Mouse (Mus musculus): ENCODE results near the gene Tmem255b.
A peak's percentile ranks its signal among the peaks of the same experiment; 100 is the strongest.

Gene Tmem255b

GRCm38 (mm10) chr8:13492198-13492995, 57.4 kb downstream of the Tmem255b start:
- peak; percentile 72 to 89 for DNase-seq

GRCm38 (mm10) chr8:13493011-13493410, 58.0 kb downstream of the Tmem255b start:
- DNase-seq: peak; percentile 71 to 84

DNA sequence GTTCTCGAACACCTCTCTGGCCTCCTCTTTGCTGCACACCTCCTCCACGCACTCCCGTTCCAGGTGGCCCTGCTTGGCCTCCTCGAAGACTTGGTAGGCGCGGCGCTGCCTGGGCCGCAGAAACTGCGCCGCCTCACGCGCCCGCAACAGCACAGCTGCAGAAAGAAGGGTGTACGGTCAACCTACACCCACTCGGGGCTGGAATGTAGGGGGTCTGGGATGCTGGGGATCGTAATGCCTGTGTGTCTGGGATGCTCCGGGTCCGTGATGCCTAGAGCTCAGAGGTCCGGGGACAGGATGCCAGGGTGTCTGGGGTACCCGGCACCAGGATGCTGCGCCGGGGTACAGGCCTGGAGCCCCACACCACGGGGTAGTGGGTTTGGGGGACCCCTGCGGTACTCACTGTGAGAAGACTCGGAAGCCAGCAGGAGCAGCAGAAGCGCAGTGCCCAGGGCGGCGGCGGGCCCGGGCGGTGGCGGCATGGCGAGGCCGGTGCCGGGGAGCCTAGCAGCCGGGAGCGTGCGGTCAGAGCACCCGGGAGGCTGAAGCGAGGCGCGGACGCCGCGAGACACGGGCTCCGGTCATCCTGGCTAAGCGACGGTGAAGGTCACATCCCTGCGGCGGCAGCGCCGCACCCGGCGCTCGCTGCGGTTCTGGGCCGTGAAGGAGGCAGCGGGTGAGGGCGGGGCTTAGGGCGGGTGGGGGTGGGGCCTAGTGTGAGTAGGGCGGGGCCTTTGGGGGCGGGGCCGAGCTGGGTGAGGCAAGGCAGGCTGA, 59.1 kb downstream of the Tmem255b start, which contains the start of gene Gas6:
Gas6 (minus strand) TSS at position 633 of the 774 bp plus-strand sequence.
- peak; percentile 82 to 88 for DNase-seq

DNA sequence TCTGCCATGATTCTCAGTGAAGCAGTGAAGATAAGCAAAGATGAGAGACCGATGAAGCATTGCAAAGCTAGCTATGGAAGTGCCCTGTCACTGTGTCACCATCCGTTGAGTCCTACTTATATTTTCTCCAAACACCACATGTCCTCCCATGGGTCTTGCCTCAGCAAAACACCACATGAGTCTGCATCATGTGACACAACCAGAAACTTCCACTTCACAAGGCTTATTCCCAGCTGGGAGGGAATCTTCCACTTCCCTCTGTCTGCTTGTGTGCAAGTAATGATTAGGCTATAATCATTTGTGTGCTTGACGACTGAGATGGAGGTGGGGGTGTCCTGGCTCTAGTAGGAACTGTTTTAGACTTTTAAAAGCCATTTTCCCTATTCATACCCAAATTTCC, 66.2 kb downstream of the Tmem255b start:
- DNase-seq: no peak

GRCm38 (mm10) chr8:13503936-13504606, 69.1 kb downstream of the Tmem255b start:
- no peak for DNase-seq

DNA sequence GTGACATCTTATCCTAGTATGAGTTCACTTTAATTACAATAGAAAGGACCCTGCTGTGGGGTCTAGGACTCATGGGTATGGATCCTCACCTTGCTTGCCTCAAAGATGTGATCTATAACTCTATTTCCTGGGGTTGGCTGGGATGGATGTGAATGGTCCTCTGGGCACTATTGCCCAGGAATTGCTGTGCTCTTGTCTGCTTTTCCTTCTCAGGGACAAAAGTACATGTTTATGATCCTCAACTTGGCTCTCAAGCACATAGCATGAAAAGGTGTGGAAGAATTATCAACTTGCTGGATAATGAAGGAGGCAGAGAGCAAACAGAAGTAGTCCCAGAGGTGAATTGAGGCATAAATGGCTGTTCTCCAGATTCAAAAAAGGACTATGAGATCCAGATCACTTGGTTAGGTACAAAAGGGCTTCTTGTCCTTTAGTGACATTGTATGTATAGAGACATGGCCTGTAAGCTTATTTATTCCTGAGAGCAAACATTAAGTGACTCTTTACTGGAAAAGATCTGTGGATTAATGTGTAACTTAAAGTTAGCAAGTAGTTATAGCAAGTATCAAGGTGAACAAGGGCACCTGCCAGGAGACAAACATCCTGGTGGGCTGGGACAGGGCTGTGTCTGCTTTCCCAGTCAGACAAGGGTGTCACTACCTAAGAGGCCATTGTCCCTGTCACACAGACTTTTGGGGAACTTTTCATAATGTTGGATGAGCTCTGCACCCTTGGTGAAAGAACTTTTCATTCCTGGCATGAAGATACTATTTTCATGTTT, 70.1 kb downstream of the Tmem255b start:
- DNase-seq: peak; percentile 57 to 78

GRCm38 (mm10) chr8:13506849-13507248, 71.9 kb downstream of the Tmem255b start:
- peak; percentile 97 to 98 for DNase-seq

GRCm38 (mm10) chr8:13507284-13507937, 72.4 kb downstream of the Tmem255b start:
- DNase-seq: peak in 1 of 2 experiments; percentile 34

DNA sequence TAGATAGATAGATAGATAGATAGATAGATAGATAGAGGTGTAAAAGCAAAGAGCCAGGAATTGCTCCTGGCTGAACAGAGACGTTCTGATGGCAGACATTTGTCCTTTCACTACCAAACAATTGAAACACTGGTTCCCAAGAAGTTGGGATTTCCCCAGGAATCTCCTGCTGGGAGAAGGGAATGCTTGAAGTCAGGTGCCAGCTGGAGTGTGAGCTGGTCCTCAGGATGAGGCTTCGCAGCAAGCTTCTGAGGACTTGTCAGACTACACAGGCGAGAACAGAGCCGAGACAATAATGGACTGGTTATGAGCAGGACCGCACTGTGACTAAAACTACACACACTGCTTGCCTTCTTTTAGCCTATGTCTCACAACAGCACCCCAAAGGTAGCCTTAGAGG, 77.0 kb downstream of the Tmem255b start:
- no peak for DNase-seq

DNA sequence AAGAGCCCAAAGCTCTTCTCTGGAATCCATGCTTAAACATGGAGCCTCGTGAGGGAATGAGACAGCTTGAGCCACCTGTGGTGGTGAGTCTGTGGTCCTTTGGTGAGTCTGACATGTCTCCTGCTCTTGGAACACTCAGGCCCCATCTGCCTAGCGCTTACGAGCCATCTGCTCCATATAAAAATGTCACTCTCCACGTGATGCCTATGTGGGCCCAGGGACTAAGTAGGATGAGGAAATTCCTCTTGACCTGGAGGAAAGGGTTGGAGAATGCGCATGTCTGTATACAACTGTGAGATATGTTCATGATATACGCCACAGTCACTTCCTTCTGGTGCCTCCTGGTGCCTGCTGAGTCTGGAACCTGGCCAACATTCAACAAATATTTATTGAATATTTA, 77.7 kb downstream of the Tmem255b start:
- no peak for DNase-seq

DNA sequence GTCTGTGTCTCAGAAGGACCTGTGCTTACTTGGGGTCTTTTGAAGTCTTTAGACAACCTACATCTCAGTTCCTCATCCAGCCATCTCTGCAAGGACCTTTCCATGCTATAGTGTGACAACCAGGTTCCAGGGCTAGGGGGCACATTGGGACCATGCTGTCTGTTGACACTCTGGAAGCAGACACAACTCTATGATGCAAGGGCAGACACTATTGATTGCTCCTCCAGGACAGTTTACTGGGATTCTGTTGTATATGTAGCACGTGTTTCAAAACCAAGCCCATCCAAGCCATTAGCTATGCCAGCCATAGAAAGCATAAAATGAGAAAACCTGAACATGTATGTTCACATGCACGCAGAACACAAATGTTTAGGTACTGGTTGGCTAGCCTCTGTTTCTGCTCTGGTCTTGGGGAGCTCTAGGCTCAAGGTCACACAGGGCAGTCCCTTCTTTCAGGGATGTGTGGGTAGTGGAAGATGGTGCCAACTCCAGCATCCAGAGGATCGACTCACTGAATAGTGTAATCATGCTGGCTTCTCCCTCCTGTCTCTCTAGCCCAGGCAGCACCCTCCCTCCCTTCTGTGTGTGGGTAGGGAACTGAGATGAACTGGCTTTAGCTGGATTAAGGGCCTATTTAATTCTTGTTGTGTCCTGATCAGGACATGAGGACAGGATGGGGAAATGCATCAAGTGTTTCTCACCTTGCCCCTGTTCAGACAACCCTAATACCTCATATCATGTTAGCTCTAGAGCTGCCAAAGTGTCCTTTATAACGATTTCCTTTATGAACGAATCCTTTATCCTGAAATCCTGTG, 78.8 kb downstream of the Tmem255b start:
- no peak for DNase-seq

DNA sequence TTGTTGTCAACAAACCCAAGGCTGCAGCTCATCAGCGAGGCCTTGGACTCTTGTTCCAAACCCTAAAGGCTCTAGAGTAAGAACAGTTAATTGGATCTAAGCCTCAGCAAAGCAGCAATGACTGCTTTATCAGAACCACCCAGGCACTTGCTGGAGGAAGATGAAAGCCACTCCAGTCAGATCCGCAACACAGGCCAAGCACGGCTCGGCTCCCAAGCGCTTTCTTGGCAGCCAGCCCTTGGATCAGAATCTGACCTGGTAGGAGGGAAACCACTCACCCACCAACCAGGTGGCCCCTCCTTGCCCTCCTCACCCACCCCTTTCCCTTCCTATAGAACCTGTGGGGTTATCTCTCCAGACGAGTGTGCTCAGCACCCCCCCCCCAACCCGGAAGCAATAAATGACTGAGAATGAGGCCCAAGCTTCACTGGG, 81.0 kb downstream of the Tmem255b start:
- DNase-seq: peak; percentile 72 to 79

DNA sequence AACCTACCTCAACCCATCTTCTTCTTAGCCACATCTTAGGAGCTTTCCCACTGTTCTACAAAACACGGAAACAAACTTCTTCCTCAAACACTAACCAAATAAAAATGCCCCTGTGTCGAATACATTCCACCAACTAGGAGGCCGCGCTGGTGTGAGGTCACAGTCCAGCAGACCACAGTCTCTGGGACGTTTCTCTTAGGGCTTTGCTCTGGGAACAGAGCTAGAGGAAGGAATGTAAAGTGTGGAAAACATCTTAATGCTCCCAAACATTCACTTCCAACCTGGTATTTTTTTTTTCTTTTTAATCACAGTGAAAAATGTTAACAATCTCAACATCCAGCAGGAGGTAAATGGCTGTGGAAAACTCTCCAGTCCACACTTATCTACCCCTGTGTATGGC, 81.7 kb downstream of the Tmem255b start:
- no peak for DNase-seq

DNA sequence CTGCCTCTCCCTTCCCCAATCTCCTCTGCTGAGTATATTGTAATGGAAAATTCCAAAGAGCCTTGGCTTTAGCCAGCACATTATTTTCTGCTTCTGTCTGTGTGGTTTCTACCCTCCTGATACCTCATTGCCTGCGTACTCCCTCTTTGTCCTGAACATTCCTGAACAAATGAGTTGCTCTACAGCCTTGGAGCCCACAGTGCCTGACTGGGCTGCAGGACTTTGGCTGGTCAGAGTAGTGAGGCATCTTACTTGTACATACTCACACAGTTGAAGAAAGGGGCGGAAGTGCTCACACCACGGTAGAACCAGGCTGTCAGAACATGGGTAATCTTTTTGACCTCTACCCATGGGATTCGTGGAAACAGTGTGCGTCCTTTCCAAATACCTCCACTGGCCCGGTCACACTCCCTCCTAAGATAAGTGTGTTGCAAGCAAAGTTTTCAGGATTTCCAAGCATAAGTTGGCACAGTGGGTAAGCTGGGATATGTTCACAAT, 82.3 kb downstream of the Tmem255b start:
- DNase-seq: no peak
